Mouse (Mus musculus) right cerebral cortex, postnatal 25 days (tissue): Measurements from ENCODE around the gene Cyp2c37.
"Not testable (repeated sequence)": the region's sequence is repeated elsewhere in the genome, so short reads cannot be mapped to it uniquely, and the experiment has no call there.

Source experiments
- DNase-seq: peaks from one replicate; pipeline ENCODE4 v3.0.0; 2022

Gene Cyp2c37

DNA sequence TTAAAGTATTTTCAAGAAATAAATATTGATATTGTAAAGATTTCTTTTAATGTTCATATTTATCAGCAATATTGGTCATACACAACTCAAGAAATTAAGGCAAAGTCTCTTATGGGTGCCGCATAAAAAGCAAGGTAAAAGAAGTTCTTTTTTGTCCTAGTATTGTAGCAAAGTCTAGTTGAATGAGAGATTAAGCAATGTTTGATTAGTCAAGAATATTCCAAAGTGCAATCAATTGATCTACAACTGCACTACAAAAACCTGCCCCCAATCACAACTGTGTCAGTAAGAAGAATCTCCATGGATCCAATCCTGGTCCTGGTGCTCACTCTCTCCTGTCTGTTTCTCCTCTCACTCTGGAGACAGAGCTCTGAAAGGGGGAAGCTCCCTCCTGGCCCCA, at the start of gene Cyp2c37:
TSS of gene Cyp2c37 (plus strand) at position 285 of the 400 bp plus-strand sequence.
- DNase-seq: not testable (repeated sequence)

GRCm38 (mm10) chr19:39960861-39961260, 31.4 kb upstream of the Cyp2c37 start:
- not testable (repeated sequence) for DNase-seq

DNA sequence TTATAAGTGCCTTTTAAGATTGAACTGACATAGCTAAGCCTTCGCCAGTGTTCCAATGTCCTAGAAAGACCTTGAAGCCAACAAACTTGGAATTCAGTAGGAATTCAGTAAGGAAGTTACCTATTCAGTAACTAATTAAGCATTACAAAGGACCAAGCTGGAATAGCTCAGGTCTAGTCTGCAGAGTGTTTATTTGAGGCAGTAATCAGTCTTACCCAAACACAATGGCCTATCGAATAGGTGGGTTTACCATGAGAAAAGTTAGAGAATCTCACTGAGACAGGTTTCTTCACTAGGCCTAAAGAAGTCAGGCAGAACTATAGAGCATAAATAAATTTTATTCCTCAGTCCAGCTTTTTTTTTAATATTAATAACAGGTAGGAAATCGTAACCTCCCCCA, 21.1 kb upstream of the Cyp2c37 start:
- not testable (repeated sequence) for DNase-seq

- no peak for DNase-seq
These were observed 2.8 kb upstream of the Cyp2c37 start for GRCm38 (mm10) chr19:39989471-39989870.
